Mouse (Mus musculus) adrenal gland, postnatal 0 days (tissue): Measurements from ENCODE around the gene Ascl1. TPM values are rescaled to one million over a fixed set of nuclear protein-coding genes. Genes with fewer than 3 reads are reported as not detected.

ENCODE experiments used
- polyA plus RNA-seq: library from polyadenylated mRNA; unstranded; fragments of >200 nt; fragmentation: Nextera tagmentation; extraction: Ambion mirVana; gene quantifications from 2 replicates; pipeline ENCODE4 v1.2.1, GENCODE M21; 2015

The Ascl1 gene
- polyA plus RNA-seq, result 2.1 and 3.5 TPM in 2 replicates

DNA sequence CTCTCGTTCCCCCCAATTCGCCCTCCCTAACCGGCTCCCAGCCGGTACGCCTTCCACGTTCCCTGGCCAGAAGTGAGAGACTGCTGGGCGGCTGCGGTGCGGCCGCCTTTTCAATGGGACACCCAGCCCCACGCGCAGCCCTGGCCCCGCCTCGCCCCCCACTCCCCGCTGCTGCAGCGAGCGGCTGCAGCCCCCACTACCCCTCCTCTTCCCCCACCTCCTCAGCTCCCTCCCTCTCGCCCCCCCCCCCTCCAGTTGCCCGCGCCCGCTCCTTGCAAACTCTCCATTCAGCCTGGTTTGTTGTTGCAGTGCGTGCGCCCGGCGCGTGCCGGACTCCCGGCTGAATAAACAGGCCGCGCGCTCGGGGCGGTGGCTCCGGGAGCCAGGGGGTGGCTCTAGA is at the start of gene Ascl1:
TSS of gene Ascl1 (minus strand) at position 85 of the 400 bp plus-strand sequence.

DNA sequence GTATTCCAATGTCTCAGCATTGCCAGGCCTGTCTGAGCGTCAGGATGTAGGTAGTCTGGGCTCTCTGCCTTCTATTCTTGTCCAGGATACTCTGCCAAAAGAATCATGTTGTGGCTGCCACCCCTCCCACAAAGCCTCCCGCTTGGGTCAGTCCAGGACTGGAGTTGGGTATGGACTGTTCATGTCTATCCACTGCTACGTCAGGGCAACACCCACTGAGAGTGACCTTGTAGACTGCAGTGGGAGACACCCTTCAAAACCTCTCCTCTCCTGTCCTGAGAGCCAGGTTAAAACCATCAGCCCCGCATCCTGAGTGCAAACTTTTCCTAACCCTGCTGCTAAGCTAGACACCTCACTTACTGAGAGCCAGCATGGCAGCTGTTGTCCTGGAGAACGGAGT is 28.2 kb upstream of the Ascl1 start, which contains the start of gene Pah:
TSS of gene Pah (plus strand) at position 150 of the 400 bp plus-strand sequence.

Other genes with a start within 250 kb of the Ascl1 start
- 4.5 and 10.5 TPM in 2 replicates for gene Pah, start 28.1 kb upstream of the Ascl1 start, polyA plus RNA-seq